Mouse (Mus musculus): ENCODE measurements at regions not wholly inside any gene's neighbourhood (a gene's known extent, or its start where the extent isn't known, plus 50 kb on each side); places are given as distances from the start of the nearest gene placed in this dataset.

GRCm38 (mm10) chr1:42041544-42041943 is 654.0 kb upstream of the Pou3f3 start:
- Histone ChIP-seq H3K4me2 (ENCODE audit: low read depth, low read length) (no peak overlapping the region), H3K27me3 (replicated peaks; ENCODE audit: control insufficient read depth, insufficient read depth, low read length) (no peaks in the 10 kb centered on the region), H3K4me3 (ENCODE audit: low read length) (no peak overlapping the region), H3K9me3 (ENCODE audit: control insufficient read depth, low read length) (no peaks in the 10 kb centered on the region), H3K27ac (ENCODE audit: low read length) (no peak overlapping the region), H3K4me1 (ENCODE audit: control insufficient read depth, insufficient read depth, low read length) (no peaks in the 10 kb centered on the region), H3K36me3 (ENCODE audit: control insufficient read depth, insufficient read depth, low read length) (no peaks in the 10 kb centered on the region), H3K9ac (ENCODE audit: low read depth, low read length) (no peak overlapping the region)
- WGBS = 63% methylated on average over 2 of the region's 2 CpGs
- ATAC-seq = no peak

DNA sequence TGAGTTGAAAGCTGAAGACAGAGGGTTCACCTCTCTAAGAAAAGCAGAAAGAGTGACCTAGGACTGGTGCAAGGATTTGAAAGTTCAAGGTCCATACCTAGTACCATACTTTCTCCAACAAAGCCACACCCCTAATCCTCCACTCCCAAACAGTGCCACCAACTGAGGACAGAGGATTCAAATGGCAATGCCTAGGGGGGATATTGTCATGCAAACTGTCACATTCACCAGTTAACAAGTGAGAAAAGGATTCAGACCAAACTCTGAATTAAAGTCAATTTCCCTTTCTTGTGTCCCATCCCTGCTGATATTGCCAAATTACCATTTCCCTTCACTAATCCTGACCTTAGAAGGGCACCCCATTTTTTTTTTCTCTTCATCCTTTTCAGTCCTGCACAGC is 637.1 kb upstream of the Pou3f3 start:
- H3K27me3 ChIP-seq (replicated peaks; ENCODE audit: control insufficient read depth, insufficient read depth, low read length) = no peaks in the 10 kb centered on the region

GRCm38 (mm10) chr1:42070064-42070463 is 625.5 kb upstream of the Pou3f3 start:
- H3K36me3 ChIP-seq (ENCODE audit: control insufficient read depth, insufficient read depth, low read length) = no peaks in the 10 kb centered on the region
- no peaks in the 10 kb centered on the region for H3K27me3 ChIP-seq (replicated peaks; ENCODE audit: control insufficient read depth, insufficient read depth, low read length)
- WGBS = 67% methylated on average over 5 of the region's 5 CpGs
- H3K9ac ChIP-seq (ENCODE audit: low read depth, low read length) = no peak overlapping the region
- H3K4me3 ChIP-seq (ENCODE audit: low read length) = no peak overlapping the region
- ATAC-seq = no peak
- H3K27ac ChIP-seq (ENCODE audit: low read length) = no peak overlapping the region
- no peaks in the 10 kb centered on the region for H3K9me3 ChIP-seq (ENCODE audit: control insufficient read depth, low read length)
- H3K4me2 ChIP-seq (ENCODE audit: low read depth, low read length) = no peak overlapping the region
- no peaks in the 10 kb centered on the region for H3K4me1 ChIP-seq (ENCODE audit: control insufficient read depth, insufficient read depth, low read length)

More for the DNA sequence above, 637.1 kb upstream of the Pou3f3 start:
- H3K27ac ChIP-seq (ENCODE audit: low read length) = no peak overlapping the region
- H3K9me3 ChIP-seq (ENCODE audit: control insufficient read depth, low read length) = no peaks in the 10 kb centered on the region
- H3K4me3 ChIP-seq (ENCODE audit: low read length) = no peak overlapping the region
- ATAC-seq = no peak
- no peak overlapping the region for H3K9ac ChIP-seq (ENCODE audit: low read depth, low read length)
- no peaks in the 10 kb centered on the region for H3K36me3 ChIP-seq (ENCODE audit: control insufficient read depth, insufficient read depth, low read length)
- H3K4me1 ChIP-seq (ENCODE audit: control insufficient read depth, insufficient read depth, low read length) = no peaks in the 10 kb centered on the region
- H3K4me2 ChIP-seq (ENCODE audit: low read depth, low read length) = no peak overlapping the region

DNA sequence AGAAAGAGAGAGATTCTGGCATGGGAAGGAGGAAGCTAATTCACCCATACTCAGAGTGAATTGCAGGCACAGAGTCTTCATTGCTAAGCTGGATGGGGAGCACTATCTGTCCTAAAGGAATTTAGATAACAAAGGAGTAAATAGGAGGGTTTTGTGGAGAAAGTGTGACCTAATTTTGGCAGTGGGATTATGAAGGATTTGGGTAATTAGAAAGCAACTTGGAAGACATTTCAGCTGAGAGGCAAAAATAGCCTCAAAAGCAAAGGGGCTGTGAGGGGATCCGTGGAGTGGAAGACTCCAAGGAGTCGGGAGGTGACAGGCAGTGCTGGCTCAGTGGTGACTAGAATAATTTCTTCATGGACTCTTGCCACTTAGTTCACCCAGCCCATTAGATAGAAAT is 599.5 kb upstream of the Pou3f3 start:
- no peak overlapping the region for H3K27ac ChIP-seq (ENCODE audit: low read length)
- H3K9ac ChIP-seq (ENCODE audit: low read depth, low read length) = no peak overlapping the region
- no peak for ATAC-seq
- no peaks in the 10 kb centered on the region for H3K9me3 ChIP-seq (ENCODE audit: control insufficient read depth, low read length)
- no peak overlapping the region for H3K4me3 ChIP-seq (ENCODE audit: low read length)
- no peaks in the 10 kb centered on the region for H3K36me3 ChIP-seq (ENCODE audit: control insufficient read depth, insufficient read depth, low read length)
- no peaks in the 10 kb centered on the region for H3K27me3 ChIP-seq (replicated peaks; ENCODE audit: control insufficient read depth, insufficient read depth, low read length)
- 70% methylated on average over 2 of the region's 2 CpGs for WGBS
- no peaks in the 10 kb centered on the region for H3K4me1 ChIP-seq (ENCODE audit: control insufficient read depth, insufficient read depth, low read length)
- no peak overlapping the region for H3K4me2 ChIP-seq (ENCODE audit: low read depth, low read length)

GRCm38 (mm10) chr1:42098580-42098979 is 597.0 kb upstream of the Pou3f3 start:
- H3K4me1 ChIP-seq (ENCODE audit: control insufficient read depth, insufficient read depth, low read length) = no peaks in the 10 kb centered on the region
- H3K9ac ChIP-seq (ENCODE audit: low read depth, low read length) = no peak overlapping the region
- H3K27me3 ChIP-seq (replicated peaks; ENCODE audit: control insufficient read depth, insufficient read depth, low read length) = no peaks in the 10 kb centered on the region
- H3K36me3 ChIP-seq (ENCODE audit: control insufficient read depth, insufficient read depth, low read length) = no peaks in the 10 kb centered on the region
- no peak overlapping the region for H3K27ac ChIP-seq (ENCODE audit: low read length)
- WGBS = 76% methylated on average over 2 of the region's 2 CpGs
- no peak overlapping the region for H3K4me2 ChIP-seq (ENCODE audit: low read depth, low read length)
- ATAC-seq = no peak
- H3K4me3 ChIP-seq (ENCODE audit: low read length) = no peak overlapping the region
- H3K9me3 ChIP-seq (ENCODE audit: control insufficient read depth, low read length) = no peaks in the 10 kb centered on the region

- Histone ChIP-seq H3K4me1 (ENCODE audit: control insufficient read depth, insufficient read depth, low read length) (no peaks in the 10 kb centered on the region), H3K9ac (ENCODE audit: low read depth, low read length) (no peak overlapping the region), H3K4me2 (ENCODE audit: low read depth, low read length) (no peak overlapping the region), H3K4me3 (ENCODE audit: low read length) (no peak overlapping the region), H3K27ac (ENCODE audit: low read length) (no peak overlapping the region), H3K36me3 (ENCODE audit: control insufficient read depth, insufficient read depth, low read length) (no peaks in the 10 kb centered on the region), H3K27me3 (replicated peaks; ENCODE audit: control insufficient read depth, insufficient read depth, low read length) (no peaks in the 10 kb centered on the region), H3K9me3 (ENCODE audit: control insufficient read depth, low read length) (no peaks in the 10 kb centered on the region)
- ATAC-seq = no peak
- 68% methylated on average over 5 of the region's 5 CpGs for WGBS
These were observed 588.0 kb upstream of the Pou3f3 start for GRCm38 (mm10) chr1:42107521-42107920.

DNA sequence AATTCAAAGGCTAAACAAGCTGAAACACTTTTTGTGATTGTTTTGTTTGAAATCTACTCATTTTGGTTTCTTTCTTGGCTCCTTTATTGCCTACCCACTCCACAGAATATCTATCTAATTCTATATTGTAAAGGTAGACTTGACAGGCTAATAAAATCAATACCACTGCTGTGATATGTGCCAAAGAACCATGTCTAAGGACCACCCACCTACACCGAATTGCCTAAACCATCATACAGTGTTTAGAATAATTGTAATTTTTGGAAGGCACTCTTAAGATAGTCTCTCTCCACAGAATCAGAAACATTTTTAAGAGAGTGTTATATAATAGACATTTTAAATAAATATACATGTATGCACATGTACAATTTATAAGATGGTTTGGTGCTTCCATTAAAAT is 587.6 kb upstream of the Pou3f3 start:
- no peaks in the 10 kb centered on the region for H3K27me3 ChIP-seq (replicated peaks; ENCODE audit: control insufficient read depth, insufficient read depth, low read length)
- H3K4me1 ChIP-seq (ENCODE audit: control insufficient read depth, insufficient read depth, low read length) = no peaks in the 10 kb centered on the region
- no peak overlapping the region for H3K4me2 ChIP-seq (ENCODE audit: low read depth, low read length)
- ATAC-seq = no peak
- H3K9ac ChIP-seq (ENCODE audit: low read depth, low read length) = no peak overlapping the region
- 76% methylated on average over 1 of the region's 1 CpGs for WGBS
- no peak overlapping the region for H3K4me3 ChIP-seq (ENCODE audit: low read length)
- H3K27ac ChIP-seq (ENCODE audit: low read length) = no peak overlapping the region
- no peaks in the 10 kb centered on the region for H3K9me3 ChIP-seq (ENCODE audit: control insufficient read depth, low read length)
- H3K36me3 ChIP-seq (ENCODE audit: control insufficient read depth, insufficient read depth, low read length) = no peaks in the 10 kb centered on the region

DNA sequence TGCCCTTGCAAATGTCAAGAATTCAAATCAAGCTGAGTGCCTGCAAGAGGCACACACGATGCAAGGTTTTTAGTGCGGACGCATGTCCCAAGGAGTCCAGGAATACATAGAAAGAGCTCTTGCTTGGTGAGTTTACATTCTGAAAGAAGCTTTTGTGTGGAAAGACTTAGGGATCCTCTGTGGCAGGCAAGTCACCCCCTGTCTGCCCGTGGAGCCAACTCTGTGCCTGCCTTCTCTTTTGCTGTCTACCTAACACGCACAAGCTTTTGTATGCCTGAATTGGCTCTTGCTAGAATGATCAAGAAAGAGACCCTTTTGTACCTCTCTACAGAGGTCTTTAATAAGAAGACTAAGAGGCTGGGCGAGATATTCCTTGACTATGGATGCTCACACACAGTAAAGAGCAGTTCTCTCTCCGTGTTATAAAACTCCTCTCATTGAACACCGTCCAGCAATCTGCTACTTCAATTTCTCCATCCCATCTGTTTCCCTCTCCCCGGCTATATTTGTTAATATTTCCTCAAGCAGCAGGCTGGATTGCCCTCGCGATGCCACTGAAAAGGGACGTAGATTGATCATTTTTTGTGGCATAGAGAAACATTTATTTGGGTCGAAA is 543.3 kb upstream of the Pou3f3 start:
- H3K27me3 ChIP-seq (replicated peaks; ENCODE audit: control insufficient read depth, insufficient read depth, low read length) = no peaks in the 10 kb centered on the region
- no peak for ATAC-seq
- no peaks in the 10 kb centered on the region for H3K36me3 ChIP-seq (ENCODE audit: control insufficient read depth, insufficient read depth, low read length)
- H3K9me3 ChIP-seq (ENCODE audit: control insufficient read depth, low read length) = peaks cover 6% of the 10 kb centered on the region; the same call in 1 of the 2 replicates
- WGBS = 77% methylated on average over 13 of the region's 13 CpGs
- H3K4me3 ChIP-seq (ENCODE audit: low read length) = no peak overlapping the region
- H3K4me1 ChIP-seq (ENCODE audit: control insufficient read depth, insufficient read depth, low read length) = no peaks in the 10 kb centered on the region
- H3K9ac ChIP-seq (ENCODE audit: low read depth, low read length) = no peak overlapping the region
- no peak overlapping the region for H3K4me2 ChIP-seq (ENCODE audit: low read depth, low read length)
- H3K27ac ChIP-seq (ENCODE audit: low read length) = no peak overlapping the region

GRCm38 (mm10) chr1:42152916-42153315 is 542.7 kb upstream of the Pou3f3 start:
- Histone ChIP-seq H3K9me3 (ENCODE audit: control insufficient read depth, low read length) (peaks cover 6% of the 10 kb centered on the region; the same call in 1 of the 2 replicates), H3K4me2 (ENCODE audit: low read depth, low read length) (no peak overlapping the region), H3K27me3 (replicated peaks; ENCODE audit: control insufficient read depth, insufficient read depth, low read length) (no peaks in the 10 kb centered on the region), H3K4me3 (ENCODE audit: low read length) (no peak overlapping the region), H3K9ac (ENCODE audit: low read depth, low read length) (no peak overlapping the region), H3K36me3 (ENCODE audit: control insufficient read depth, insufficient read depth, low read length) (no peaks in the 10 kb centered on the region), H3K4me1 (ENCODE audit: control insufficient read depth, insufficient read depth, low read length) (no peaks in the 10 kb centered on the region), H3K27ac (ENCODE audit: low read length) (no peak overlapping the region)
- ATAC-seq = no peak
- 70% methylated on average over 3 of the region's 3 CpGs for WGBS
